8 mouse cellular contexts compared by ENCODE assay signal in the genomic region with DNA sequence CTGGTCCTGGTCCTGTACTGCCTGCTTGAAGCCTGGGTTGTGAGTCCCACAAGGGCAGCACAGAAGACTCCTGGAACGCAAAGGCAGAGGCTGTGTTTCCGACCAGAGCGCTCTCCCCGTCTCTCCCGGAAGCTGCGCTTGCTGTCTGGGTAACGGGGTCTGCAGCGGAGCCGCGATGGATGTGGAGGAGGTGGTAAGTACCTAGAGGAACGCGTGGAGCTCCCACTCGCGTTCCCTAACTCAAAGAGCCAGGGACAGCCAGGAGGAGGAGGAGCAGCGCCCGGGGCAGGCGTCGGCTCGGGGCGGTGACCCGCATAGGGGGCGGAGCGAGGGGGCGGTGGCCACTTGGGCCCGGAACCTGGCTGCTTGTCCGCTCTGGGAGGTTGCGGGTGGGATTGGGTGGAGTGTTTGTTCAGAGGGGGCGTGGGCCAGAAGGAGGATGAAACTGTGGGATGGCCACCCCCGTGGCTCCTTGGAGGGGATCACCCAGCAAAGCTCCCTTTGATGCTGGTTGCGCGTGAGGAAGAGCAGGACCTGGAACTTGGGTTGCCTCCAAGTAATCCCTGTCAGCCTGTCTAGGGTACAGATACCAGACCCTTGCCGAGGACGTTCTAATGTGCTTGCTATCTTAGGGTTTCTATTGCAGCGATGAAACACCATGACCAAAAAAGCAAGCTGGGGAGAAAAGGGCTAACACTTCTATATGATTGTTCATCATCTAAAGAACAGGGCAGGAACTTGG.
DNase-seq lines count a peak whose midpoint lies in the region; ATAC-seq and TF ChIP-seq lines count a peak whose summit lies in the region.
"Not testable (repeated sequence)": the region's sequence is repeated elsewhere in the genome, so short reads cannot be mapped to it uniquely, and the experiment has no call there.

No protein-coding gene starts in this region.

- intact Hi-C loops in left cerebral cortex, adult 2 months (cut with DNase I) = not testable (repeated sequence)

- peak; percentile 46 to 56 for DNase-seq in gastrocnemius, adult 8-10 months (ENCODE audit: low spot score in 2 of 2)
- peak; percentile 62 for DNase-seq in hindbrain, postnatal 0 days (ENCODE audit: low spot score)
- peak; percentile 57 to 62 for DNase-seq in left cerebral cortex, adult 2 months (ENCODE audit: extremely low spot score in 1 of 2, low spot score in 2 of 2)
- DNase-seq in retina, postnatal 7 days (ENCODE audit: low read depth, low spot score) = peak; percentile 17
- peak; percentile 69 for DNase-seq in thymus, postnatal 4 days

- 4% methylated on average over 34 of the region's 34 CpGs for WGBS in hindbrain, postnatal 0 days
- WGBS in macrophage (ENCODE audit: missing documents) = 3% methylated on average over 22 of the region's 34 CpGs

- H3K27ac ChIP-seq in hindbrain, postnatal 0 days; macrophage: not testable (repeated sequence)
- peak overlapping the region; percentile 61 for H3K27ac ChIP-seq in left cerebral cortex, adult 2 months

- not testable (repeated sequence) for H3K79me2 ChIP-seq in macrophage (ENCODE audit: inconsistent target)

- TF ChIP-seq CTCF in hindbrain, postnatal 0 days (IDR thresholded peaks at IDR 0.05; ENCODE audit: low read depth); left cerebral cortex, adult 2 months (IDR thresholded peaks at IDR 0.05): not testable (repeated sequence)

- not testable (repeated sequence) for H3K4me1 ChIP-seq in hindbrain, postnatal 0 days (ENCODE audit: insufficient read depth, low read length)

- H3K27me3 ChIP-seq in hindbrain, postnatal 0 days (ENCODE audit: insufficient read depth, low read length) = not testable (repeated sequence)

- peak overlapping the region; percentile 70 for H3K9ac ChIP-seq in hindbrain, postnatal 0 days (replicated peaks; ENCODE audit: low read length)

- not testable (repeated sequence) for H3K9me3 ChIP-seq in hindbrain, postnatal 0 days (ENCODE audit: low read length)

- H3K4me2 ChIP-seq in hindbrain, postnatal 0 days (ENCODE audit: low read depth, low read length) = peak overlapping the region; percentile 66

- ATAC-seq in activated CD4-positive, CD25-positive, alpha-beta regulatory T cell, adult 4 months = peak; percentile 94
- peak; percentile 99 for ATAC-seq in common myeloid progenitor, adult 5-6 weeks (replicated peaks; ENCODE audit: low read depth, poor library complexity, severe bottlenecking)
- peak; percentile 91 for ATAC-seq in hindbrain, postnatal 0 days

- H3K4me3 ChIP-seq in hindbrain, postnatal 0 days (ENCODE audit: low read length) = peak overlapping the region; percentile 59
- peak overlapping the region; percentile 59 for H3K4me3 ChIP-seq in left cerebral cortex, adult 2 months
- peak overlapping the region; percentile 25 for H3K4me3 ChIP-seq in macrophage (ENCODE audit: inconsistent target)

- not testable (repeated sequence) for H3K36me3 ChIP-seq in hindbrain, postnatal 0 days (ENCODE audit: insufficient read depth, low read length); macrophage (ENCODE audit: inconsistent target)

Comparison
In these comparisons a context has a peak if more than half of its experiments do, and no peak if none do; other contexts are left out.
1. DNase-seq: peak in every context shown above with its lines; median percentile 69 in thymus, postnatal 4 days; 62 in hindbrain, postnatal 0 days; 60 in left cerebral cortex, adult 2 months; 51 in gastrocnemius, adult 8-10 months; 17 in retina, postnatal 7 days.